8 mouse cellular contexts compared by ENCODE assay signal in the genomic region with DNA sequence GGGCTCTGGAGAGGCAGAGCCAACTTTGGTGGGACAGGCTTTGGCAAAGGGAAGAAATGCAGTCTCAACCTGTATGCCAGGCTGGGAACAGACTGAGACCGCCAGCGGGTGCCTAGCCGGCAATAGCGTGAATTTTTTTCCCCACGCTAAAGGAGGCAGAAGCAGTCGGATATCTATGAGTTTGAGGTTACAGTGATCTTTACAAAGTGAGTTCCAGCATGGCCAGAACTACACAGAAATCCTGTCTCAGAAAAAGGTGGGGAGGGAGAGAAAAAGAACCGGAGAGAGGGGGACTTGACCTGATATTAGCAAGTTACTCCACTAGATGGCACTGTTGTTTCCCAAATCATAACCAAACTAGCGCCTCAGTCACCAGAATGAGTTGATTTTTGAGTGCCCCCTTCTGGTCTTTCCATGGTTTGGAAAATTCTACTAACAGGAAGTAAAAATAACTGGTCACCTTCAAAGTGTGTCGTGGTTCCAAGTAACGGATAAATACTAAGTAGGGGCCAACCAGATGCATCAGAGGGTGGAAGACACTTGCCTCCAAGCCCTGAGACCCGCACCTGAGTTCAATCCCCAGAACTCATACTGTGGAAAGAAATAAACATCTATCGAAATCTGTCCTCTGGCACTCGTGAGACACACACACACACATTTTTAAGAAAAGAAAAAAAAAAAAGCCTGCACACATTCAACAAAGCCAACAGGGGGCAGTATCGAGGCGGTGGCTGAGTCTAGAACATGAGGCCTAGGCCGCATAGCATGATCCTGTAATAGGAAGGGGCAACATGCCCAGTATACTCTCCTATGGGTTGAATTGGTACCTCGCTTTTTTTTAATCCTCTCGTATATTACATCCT.
DNase-seq lines count a peak whose midpoint lies in the region; ATAC-seq and TF ChIP-seq lines count a peak whose summit lies in the region.

No protein-coding gene starts in this region.

- DNase-seq in NIH3T3 (ENCODE audit: low read depth), result peak; percentile 92
- peak; percentile 72 to 73 for DNase-seq in cerebellum, adult 18-20 months
- DNase-seq in forebrain, embryonic 14.5 days (ENCODE audit: low spot score), result peak; percentile 95
- DNase-seq in hindbrain, embryonic 11.5 days (ENCODE audit: low spot score), result peak; percentile 87
- peak; percentile 64 to 68 for DNase-seq in layer of hippocampus, adult 8-10 months (ENCODE audit: low spot score in 2 of 2)
- no peak for DNase-seq in ovary, adult 18-20 months (ENCODE audit: low spot score)

- peak overlapping the region; percentile 75 for H3K9ac ChIP-seq in forebrain, embryonic 14.5 days (ENCODE audit: low read length)
- peak overlapping the region; percentile 71 for H3K9ac ChIP-seq in hindbrain, embryonic 11.5 days (ENCODE audit: low read depth, low read length)
- peak overlapping the region; percentile 71 for H3K9ac ChIP-seq in lung, embryonic 16.5 days (ENCODE audit: low read length)

- TF ChIP-seq CTCF in olfactory bulb, adult 2 months (IDR thresholded peaks at IDR 0.05; ENCODE audit: insufficient read depth, low read depth, low read length), result no peak

- H3K4me1 ChIP-seq in forebrain, embryonic 14.5 days (ENCODE audit: control insufficient read depth, insufficient read depth, low read length), result no peaks in the 10 kb centered on the region
- H3K4me1 ChIP-seq in hindbrain, embryonic 11.5 days (replicated peaks; ENCODE audit: control insufficient read depth, insufficient read depth, low read length), result no peaks in the 10 kb centered on the region
- H3K4me1 ChIP-seq in lung, embryonic 16.5 days (replicated peaks; ENCODE audit: control insufficient read depth, insufficient read depth, low read length), result no peaks in the 10 kb centered on the region
- H3K4me1 ChIP-seq in olfactory bulb, adult 2 months (ENCODE audit: control insufficient read depth, insufficient read depth, low read length), result peaks cover 4% of the 10 kb centered on the region

- no peaks in the 10 kb centered on the region for H3K27me3 ChIP-seq in forebrain, embryonic 14.5 days (replicated peaks; ENCODE audit: control insufficient read depth, insufficient read depth, low read length)
- H3K27me3 ChIP-seq in hindbrain, embryonic 11.5 days (ENCODE audit: control insufficient read depth, insufficient read depth, low read length), result no peaks in the 10 kb centered on the region
- no peaks in the 10 kb centered on the region for H3K27me3 ChIP-seq in lung, embryonic 16.5 days (ENCODE audit: control insufficient read depth, insufficient read depth, low read depth, low read length)

- H3K36me3 ChIP-seq in forebrain, embryonic 14.5 days (ENCODE audit: control insufficient read depth, insufficient read depth, low read length), result no peaks in the 10 kb centered on the region
- no peaks in the 10 kb centered on the region for H3K36me3 ChIP-seq in hindbrain, embryonic 11.5 days (ENCODE audit: control insufficient read depth, insufficient read depth, low read length)
- H3K36me3 ChIP-seq in lung, embryonic 16.5 days (ENCODE audit: control insufficient read depth, insufficient read depth, low read length), result no peaks in the 10 kb centered on the region

- 32% methylated on average over 18 of the region's 18 CpGs for WGBS in forebrain, embryonic 14.5 days
- 33% methylated on average over 18 of the region's 18 CpGs for WGBS in hindbrain, embryonic 11.5 days
- WGBS in lung, embryonic 16.5 days, result 31% methylated on average over 18 of the region's 18 CpGs
- WGBS in olfactory bulb, adult 2 months, result 25% methylated on average over 18 of the region's 18 CpGs

- no peak for TF ChIP-seq POLR2A in olfactory bulb, adult 2 months (IDR thresholded peaks at IDR 0.05; ENCODE audit: insufficient read depth, low read depth, low read length)

- H3K27ac ChIP-seq in forebrain, embryonic 14.5 days (ENCODE audit: low read depth, low read length), result peak overlapping the region; percentile 29; the same call in 1 of the 2 replicates
- H3K27ac ChIP-seq in hindbrain, embryonic 11.5 days (ENCODE audit: low read depth, low read length), result 0 out of 2 replicates have a peak overlapping the region, but pooled peaks have one; percentile 39
- peak overlapping the region; percentile 41; the same call in 1 of the 2 replicates for H3K27ac ChIP-seq in lung, embryonic 16.5 days (ENCODE audit: low read length)
- peak overlapping the region; percentile 78 for H3K27ac ChIP-seq in olfactory bulb, adult 2 months (ENCODE audit: insufficient read depth, low read depth, low read length)

- H3K4me3 ChIP-seq in forebrain, embryonic 14.5 days (ENCODE audit: low read depth, low read length), result peak overlapping the region; percentile 56
- H3K4me3 ChIP-seq in hindbrain, embryonic 11.5 days (ENCODE audit: low read depth, low read length), result peak overlapping the region; percentile 64
- peak overlapping the region; percentile 64 for H3K4me3 ChIP-seq in lung, embryonic 16.5 days (ENCODE audit: low read length)
- peak overlapping the region; percentile 69 for H3K4me3 ChIP-seq in olfactory bulb, adult 2 months (ENCODE audit: insufficient read depth, low read depth, low read length)

- peak; percentile 73 for ATAC-seq in forebrain, embryonic 14.5 days
- peak; percentile 64; the same call in 1 of the 2 replicates for ATAC-seq in hindbrain, embryonic 11.5 days (ENCODE audit: low FRiP score)
- peak; percentile 56 for ATAC-seq in lung, embryonic 16.5 days (ENCODE audit: low read depth)

- H3K9me3 ChIP-seq in forebrain, embryonic 14.5 days (replicated peaks; ENCODE audit: control insufficient read depth, low read length), result no peaks in the 10 kb centered on the region
- H3K9me3 ChIP-seq in hindbrain, embryonic 11.5 days (ENCODE audit: control insufficient read depth, low read length), result no peaks in the 10 kb centered on the region
- H3K9me3 ChIP-seq in lung, embryonic 16.5 days (ENCODE audit: control insufficient read depth, low read length), result no peaks in the 10 kb centered on the region

- peak overlapping the region; percentile 95 for H3K4me2 ChIP-seq in forebrain, embryonic 14.5 days (ENCODE audit: low read length)
- peak overlapping the region; percentile 92 for H3K4me2 ChIP-seq in hindbrain, embryonic 11.5 days (replicated peaks; ENCODE audit: low read depth, low read length)
- peak overlapping the region; percentile 79 for H3K4me2 ChIP-seq in lung, embryonic 16.5 days (ENCODE audit: low read depth, low read length)
